Mouse (Mus musculus) mesoderm, embryonic 11.5 days (tissue): ENCODE measurements around the gene Cript.
A peak's percentile ranks its signal among the peaks of the same experiment; 100 is the strongest.
"Not testable (repeated sequence)": the region's sequence is repeated elsewhere in the genome, so short reads cannot be mapped to it uniquely, and the experiment has no call there.

Source experiments
- DNase-seq: peaks from one replicate; pipeline ENCODE4 v3.0.0-alpha.2; 2012; ENCODE audit warnings: low read depth, low spot score

Cript gene

DNA sequence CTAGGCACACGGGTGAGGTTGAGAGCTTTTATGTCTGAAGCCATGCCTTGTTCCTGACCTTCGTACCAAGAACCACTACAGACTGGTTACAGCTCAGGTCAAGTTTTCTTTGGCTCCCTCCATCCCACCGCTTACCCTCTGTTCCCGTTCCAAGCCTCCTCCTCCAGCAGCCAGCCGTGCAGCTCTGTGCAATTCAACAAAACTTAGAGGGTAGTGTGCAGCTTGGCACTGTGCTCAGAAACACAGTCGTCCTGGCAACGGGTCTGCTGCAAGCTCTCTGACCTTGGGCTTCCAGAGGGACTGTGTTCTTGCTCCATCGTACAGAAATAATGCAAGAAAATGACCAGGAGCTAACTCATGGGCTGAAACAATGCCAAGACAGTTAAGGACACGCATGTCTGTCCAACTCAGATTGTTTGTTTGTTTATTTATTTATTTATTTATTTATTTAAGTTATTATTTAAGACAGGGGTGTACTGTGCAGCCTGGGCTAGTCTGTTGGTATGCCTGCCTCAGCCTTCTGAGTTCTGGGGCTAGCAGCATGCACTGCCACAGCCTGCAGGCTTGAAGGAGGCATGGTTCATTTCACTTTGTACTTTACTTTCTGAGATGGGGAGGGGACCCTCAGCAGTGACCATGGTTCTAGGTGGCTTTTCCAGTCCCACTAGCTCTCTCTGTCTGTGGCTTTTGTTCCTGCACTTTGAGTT, 25.3 kb downstream of the Cript start:
- DNase-seq: no peak

DNA sequence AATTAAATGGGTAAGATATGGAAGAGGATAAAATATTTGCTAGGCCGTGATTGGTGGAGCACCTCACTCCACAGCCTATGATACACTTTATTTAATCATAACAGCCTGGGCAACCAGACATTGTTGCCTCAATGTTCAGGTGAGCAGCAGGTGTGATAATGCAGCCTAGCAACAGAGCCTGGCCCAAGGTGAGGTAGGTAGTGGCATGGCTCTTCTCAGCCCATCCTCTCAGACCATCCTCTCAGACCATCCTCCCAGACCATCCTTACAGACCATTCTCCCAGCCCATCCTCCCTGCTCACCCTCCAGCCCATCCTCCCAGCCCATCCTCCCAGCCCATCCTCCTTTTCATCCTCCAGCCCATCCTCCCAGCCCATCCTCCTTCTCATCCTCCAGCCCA, 26.3 kb downstream of the Cript start:
- DNase-seq: no peak

DNA sequence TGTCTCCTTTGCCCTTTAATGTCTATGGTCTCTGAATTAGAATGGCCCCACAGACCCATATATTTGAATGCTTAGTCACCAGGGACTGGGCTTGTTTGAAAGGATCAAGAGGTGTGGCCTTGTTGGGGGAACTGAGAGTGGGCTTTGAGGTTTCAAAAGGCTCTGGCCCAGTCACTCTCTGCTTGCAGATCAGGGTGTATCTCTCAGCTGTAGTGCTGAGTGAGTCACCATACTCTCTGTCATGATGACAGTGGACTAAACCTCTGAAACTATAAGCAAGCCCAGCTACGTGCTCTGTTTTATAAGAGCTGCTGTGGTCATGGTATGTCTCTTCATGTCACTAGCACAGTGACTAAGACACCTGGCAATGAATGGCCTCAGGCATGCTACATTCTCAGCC, 27.1 kb downstream of the Cript start:
- DNase-seq: no peak

GRCm38 (mm10) chr17:87053921-87054320, 28.6 kb downstream of the Cript start:
- DNase-seq: no peak

DNA sequence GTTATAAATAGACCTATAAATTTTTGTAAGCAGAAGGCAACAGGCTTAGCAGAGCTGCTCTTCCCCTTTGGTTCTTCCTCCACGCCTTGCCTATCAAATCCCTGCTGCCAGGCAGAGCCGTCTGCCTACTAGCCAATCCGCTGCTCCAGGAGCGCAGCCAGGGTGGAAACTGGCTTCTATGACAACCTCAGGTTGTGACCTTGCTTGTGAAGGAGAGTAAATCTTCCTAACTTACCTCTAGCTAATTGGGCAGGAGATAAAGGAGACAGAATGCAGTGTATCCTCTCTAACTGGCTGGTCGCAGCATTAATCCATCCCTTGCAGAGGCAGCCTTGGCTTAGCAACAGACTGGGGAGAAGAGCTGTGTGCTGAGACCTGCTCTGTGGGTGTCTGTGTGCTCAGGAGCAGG, 29.7 kb downstream of the Cript start:
- DNase-seq: peak; percentile 54

- DNase-seq: no peak
Observed at GRCm38 (mm10) chr17:87055663-87056062, 30.3 kb downstream of the Cript start.

DNA sequence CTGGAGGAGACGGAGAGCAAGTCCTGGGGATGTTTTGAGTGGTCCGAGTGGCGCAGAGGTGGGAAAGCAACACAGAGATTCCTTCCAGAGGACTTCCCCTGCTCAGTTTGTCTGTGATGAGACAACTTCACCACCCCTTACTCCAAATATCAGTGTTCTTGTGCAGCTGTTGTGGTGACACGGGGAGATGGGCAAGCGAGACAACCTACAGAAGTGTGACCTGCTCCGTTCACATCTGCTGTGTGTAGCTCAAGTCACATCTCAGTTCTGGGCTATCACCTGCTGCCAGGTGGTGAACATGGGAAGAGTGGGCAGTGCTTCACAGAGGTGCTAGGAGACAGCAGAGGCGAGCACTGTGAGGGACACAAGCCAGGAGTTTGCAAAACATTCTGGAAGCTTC, 31.4 kb downstream of the Cript start:
- no peak for DNase-seq

DNA sequence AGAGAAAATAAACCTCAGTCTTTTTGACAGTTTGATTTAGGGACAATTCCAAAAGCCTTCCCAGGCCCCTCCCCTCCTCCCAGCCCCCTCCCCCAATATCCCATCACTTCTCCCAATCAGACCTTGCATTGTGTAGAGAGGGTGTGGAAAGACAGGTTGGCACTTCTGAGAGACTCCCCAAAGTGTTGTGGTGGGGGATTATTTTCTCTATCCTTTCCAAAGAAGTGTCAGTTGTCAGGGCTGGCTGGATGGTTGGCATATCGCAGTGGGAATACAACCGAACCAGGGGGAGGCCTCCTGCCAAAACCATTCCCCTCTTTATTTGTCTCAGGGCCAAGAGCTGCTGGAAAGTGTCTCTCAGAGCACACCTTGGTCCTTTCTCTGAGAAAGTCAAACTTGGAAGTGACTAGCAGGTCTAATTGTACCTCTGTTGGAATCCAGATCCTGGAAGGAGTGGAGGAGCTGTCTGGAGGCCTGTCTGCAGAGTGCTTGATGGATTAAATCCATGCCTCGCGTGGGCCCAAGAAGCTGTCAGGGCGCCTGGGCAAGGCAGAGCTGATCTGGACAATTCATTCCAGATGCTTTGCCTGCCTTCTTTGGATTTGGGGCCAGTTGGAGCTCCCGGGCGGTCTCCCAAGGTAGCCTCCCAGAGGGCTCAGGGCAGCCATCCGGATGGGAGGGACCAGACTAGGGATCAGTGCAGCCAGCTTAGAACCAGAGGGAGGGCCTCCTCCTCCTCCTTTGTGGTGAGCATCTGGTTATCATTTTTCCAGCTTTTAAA, 32.3 kb downstream of the Cript start:
- peak; percentile 45 for DNase-seq

- no peak for DNase-seq
Observed at GRCm38 (mm10) chr17:87062639-87063038, 37.3 kb downstream of the Cript start.

DNA sequence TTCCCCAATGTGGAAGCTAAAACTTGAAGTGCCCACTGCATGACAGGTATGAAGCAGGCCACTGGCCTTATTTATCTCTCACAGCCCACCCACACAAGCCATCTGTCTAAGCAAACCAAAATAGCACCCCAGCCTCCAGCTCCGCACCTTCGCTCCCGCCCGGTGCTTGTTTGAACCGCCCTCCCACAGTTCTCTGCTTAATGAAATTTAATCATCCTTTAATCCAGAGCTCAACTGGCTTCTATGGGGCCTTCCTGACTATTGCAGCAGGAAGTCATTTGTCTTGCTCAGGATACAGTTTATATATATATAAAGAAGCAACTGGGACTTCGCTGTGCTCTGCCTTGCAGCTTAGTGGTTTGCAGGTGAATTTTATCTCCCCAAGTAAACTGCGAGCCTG, 38.1 kb downstream of the Cript start:
- no peak for DNase-seq

GRCm38 (mm10) chr17:87063969-87064368, 38.6 kb downstream of the Cript start:
- DNase-seq: no peak

- no peak for DNase-seq
Observed at GRCm38 (mm10) chr17:87068997-87069396, 43.6 kb downstream of the Cript start.

DNA sequence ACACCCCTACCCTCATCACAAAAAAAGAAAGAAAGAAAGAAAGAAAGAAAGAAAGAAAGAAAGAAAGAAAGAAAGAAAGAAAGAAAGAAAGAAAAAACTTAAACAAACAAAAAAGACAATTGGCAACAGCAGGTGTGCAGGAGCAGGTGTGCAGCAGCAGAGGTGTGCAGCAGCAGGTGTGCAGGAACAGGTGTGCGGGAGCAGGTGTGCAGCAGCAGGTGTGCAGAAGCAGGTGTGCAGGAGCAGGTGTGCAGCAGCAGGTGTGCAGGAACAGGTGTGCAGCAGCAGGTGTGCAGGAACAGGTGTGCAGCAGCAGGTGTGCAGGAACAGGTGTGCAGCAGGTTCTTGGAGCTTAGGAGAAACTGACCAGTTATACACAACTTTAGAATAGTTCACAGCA, 46.8 kb downstream of the Cript start:
- DNase-seq: not testable (repeated sequence)

DNA sequence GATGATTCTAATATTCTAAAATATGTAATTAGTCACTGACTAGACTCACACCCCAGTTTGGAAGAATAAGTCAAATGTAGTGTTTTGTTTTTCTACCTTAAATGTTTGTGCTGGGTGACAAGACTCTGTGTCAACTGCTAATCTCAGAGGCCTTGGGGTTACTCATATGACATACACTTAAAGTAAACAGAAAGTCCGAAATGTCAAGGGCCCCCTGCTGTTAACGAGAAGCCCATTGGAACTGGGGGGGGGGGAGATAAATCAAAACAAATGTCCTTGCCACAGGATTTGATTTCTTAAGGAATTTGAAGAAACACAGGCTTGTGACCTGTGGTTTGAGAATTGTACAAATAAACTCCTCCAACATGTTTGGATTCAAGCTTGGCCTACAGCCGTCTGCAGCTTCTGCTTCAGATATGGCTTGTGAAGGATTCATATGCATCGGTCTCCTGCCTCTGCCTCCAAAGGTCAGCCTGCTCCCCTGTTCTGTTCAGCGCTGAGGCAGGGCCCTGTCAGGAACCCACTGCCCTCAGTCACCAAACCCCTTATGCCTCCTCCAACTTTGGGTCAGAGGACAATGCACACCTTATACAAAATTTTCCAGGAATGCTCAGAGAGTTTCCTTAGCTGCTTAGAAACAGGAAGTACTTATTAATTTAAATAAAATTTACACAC, 47.6 kb downstream of the Cript start:
- no peak for DNase-seq

GRCm38 (mm10) chr17:87073470-87073869, 48.1 kb downstream of the Cript start:
- no peak for DNase-seq

- not testable (repeated sequence) for DNase-seq
Observed at GRCm38 (mm10) chr17:87078217-87078616, 52.9 kb downstream of the Cript start.

GRCm38 (mm10) chr17:87080724-87081123, 55.4 kb downstream of the Cript start:
- DNase-seq: no peak

GRCm38 (mm10) chr17:87082547-87082946, 57.2 kb downstream of the Cript start:
- DNase-seq: no peak

- DNase-seq: no peak
Observed at GRCm38 (mm10) chr17:87083671-87084070, 58.3 kb downstream of the Cript start.
